Mouse (Mus musculus): ENCODE data around the gene Dalrd3. TPM values are rescaled to one million over a fixed set of nuclear protein-coding genes. Genes with fewer than 3 reads are reported as not detected.

Gene Dalrd3
- polyA plus RNA-seq (2014; fragmentation: Illumina TruSeq; extraction: RNeasy Lipid Tissue Mini Kit (QIAGEN cat#74804); ENCODE audit: low read depth, low replicate concordance), result 95.8 TPM

GRCm38 (mm10) chr9:108569381-108570206 lies at the start of gene Dalrd3:
Gene Dalrd3 (plus strand): TSS chr9:108569886.

GRCm38 (mm10) chr9:108560227-108560841 lies 9.4 kb upstream of the Dalrd3 start, which contains the start of gene Impdh2:
Gene Impdh2 (plus strand): TSS chr9:108560286.

GRCm38 (mm10) chr9:108566815-108567776 lies 2.6 kb upstream of the Dalrd3 start, which contains the start of gene Ndufaf3:
Gene Ndufaf3 (minus strand): TSS chr9:108567434.

GRCm38 (mm10) chr9:108578545-108579343 lies 9.1 kb downstream of the Dalrd3 start, which contains the start of gene Wdr6:
Gene Wdr6 (minus strand): TSS chr9:108578739.

GRCm38 (mm10) chr9:108596998-108597764 lies 27.5 kb downstream of the Dalrd3 start, which contains the start of gene P4htm:
Gene P4htm (minus strand): TSS chr9:108597667.

Other genes with a start within 250 kb of the Dalrd3 start
- gene Gpx1, start 231.0 kb upstream of the Dalrd3 start, polyA plus RNA-seq (2014; fragmentation: Illumina TruSeq; extraction: RNeasy Lipid Tissue Mini Kit (QIAGEN cat#74804); ENCODE audit: low read depth, low replicate concordance), result 621 TPM
- 60.8 TPM for gene Usp4, start 222.0 kb upstream of the Dalrd3 start, polyA plus RNA-seq (2014; fragmentation: Illumina TruSeq; extraction: RNeasy Lipid Tissue Mini Kit (QIAGEN cat#74804); ENCODE audit: low read depth, low replicate concordance)
- gene 1700102P08Rik, start 177.1 kb upstream of the Dalrd3 start, polyA plus RNA-seq (2014; fragmentation: Illumina TruSeq; extraction: RNeasy Lipid Tissue Mini Kit (QIAGEN cat#74804); ENCODE audit: low read depth, low replicate concordance), result 2.5 TPM
- gene Ccdc36, start 141.4 kb upstream of the Dalrd3 start, polyA plus RNA-seq (2014; fragmentation: Illumina TruSeq; extraction: RNeasy Lipid Tissue Mini Kit (QIAGEN cat#74804); ENCODE audit: low read depth, low replicate concordance), result 0.40 TPM
- 1.6 TPM for gene BC048562, start 133.4 kb upstream of the Dalrd3 start, polyA plus RNA-seq (2014; fragmentation: Illumina TruSeq; extraction: RNeasy Lipid Tissue Mini Kit (QIAGEN cat#74804); ENCODE audit: low read depth, low replicate concordance)
- gene Ccdc71, start 109.4 kb upstream of the Dalrd3 start, polyA plus RNA-seq (2014; fragmentation: Illumina TruSeq; extraction: RNeasy Lipid Tissue Mini Kit (QIAGEN cat#74804); ENCODE audit: low read depth, low replicate concordance), result 20.1 TPM
- 61.8 TPM for gene Klhdc8b, start 108.3 kb upstream of the Dalrd3 start, polyA plus RNA-seq (2014; fragmentation: Illumina TruSeq; extraction: RNeasy Lipid Tissue Mini Kit (QIAGEN cat#74804); ENCODE audit: low read depth, low replicate concordance)
- gene Lamb2, start 90.2 kb upstream of the Dalrd3 start, polyA plus RNA-seq (2014; fragmentation: Illumina TruSeq; extraction: RNeasy Lipid Tissue Mini Kit (QIAGEN cat#74804); ENCODE audit: low read depth, low replicate concordance), result 122 TPM
- gene Usp19, start 79.3 kb upstream of the Dalrd3 start, polyA plus RNA-seq (2014; fragmentation: Illumina TruSeq; extraction: RNeasy Lipid Tissue Mini Kit (QIAGEN cat#74804); ENCODE audit: low read depth, low replicate concordance), result 99.3 TPM
- 126 TPM for gene Qars, start 62.2 kb upstream of the Dalrd3 start, polyA plus RNA-seq (2014; fragmentation: Illumina TruSeq; extraction: RNeasy Lipid Tissue Mini Kit (QIAGEN cat#74804); ENCODE audit: low read depth, low replicate concordance)
- gene Qrich1, start 53.1 kb upstream of the Dalrd3 start, polyA plus RNA-seq (2014; fragmentation: Illumina TruSeq; extraction: RNeasy Lipid Tissue Mini Kit (QIAGEN cat#74804); ENCODE audit: low read depth, low replicate concordance), result 68.9 TPM
- gene Impdh2, start 9.6 kb upstream of the Dalrd3 start, polyA plus RNA-seq (2014; fragmentation: Illumina TruSeq; extraction: RNeasy Lipid Tissue Mini Kit (QIAGEN cat#74804); ENCODE audit: low read depth, low replicate concordance), result 69.1 TPM
- gene Ndufaf3, start 2.5 kb upstream of the Dalrd3 start, polyA plus RNA-seq (2014; fragmentation: Illumina TruSeq; extraction: RNeasy Lipid Tissue Mini Kit (QIAGEN cat#74804); ENCODE audit: low read depth, low replicate concordance), result 29.0 TPM
- gene Wdr6, start 8.9 kb downstream of the Dalrd3 start, polyA plus RNA-seq (2014; fragmentation: Illumina TruSeq; extraction: RNeasy Lipid Tissue Mini Kit (QIAGEN cat#74804); ENCODE audit: low read depth, low replicate concordance), result 39.9 TPM
- 7.0 TPM for gene P4htm, start 27.8 kb downstream of the Dalrd3 start, polyA plus RNA-seq (2014; fragmentation: Illumina TruSeq; extraction: RNeasy Lipid Tissue Mini Kit (QIAGEN cat#74804); ENCODE audit: low read depth, low replicate concordance)
- 41.7 TPM for gene Arih2, start 79.5 kb downstream of the Dalrd3 start, polyA plus RNA-seq (2014; fragmentation: Illumina TruSeq; extraction: RNeasy Lipid Tissue Mini Kit (QIAGEN cat#74804); ENCODE audit: low read depth, low replicate concordance)
- gene Slc25a20, start 92.2 kb downstream of the Dalrd3 start, polyA plus RNA-seq (2014; fragmentation: Illumina TruSeq; extraction: RNeasy Lipid Tissue Mini Kit (QIAGEN cat#74804); ENCODE audit: low read depth, low replicate concordance), result 38.7 TPM
- 35.5 TPM for gene Prkar2a, start 119.4 kb downstream of the Dalrd3 start, polyA plus RNA-seq (2014; fragmentation: Illumina TruSeq; extraction: RNeasy Lipid Tissue Mini Kit (QIAGEN cat#74804); ENCODE audit: low read depth, low replicate concordance)
- gene Ip6k2, start 213.9 kb downstream of the Dalrd3 start, polyA plus RNA-seq (2014; fragmentation: Illumina TruSeq; extraction: RNeasy Lipid Tissue Mini Kit (QIAGEN cat#74804); ENCODE audit: low read depth, low replicate concordance), result 197 TPM
- gene Nckipsd, start 238.5 kb downstream of the Dalrd3 start, polyA plus RNA-seq (2014; fragmentation: Illumina TruSeq; extraction: RNeasy Lipid Tissue Mini Kit (QIAGEN cat#74804); ENCODE audit: low read depth, low replicate concordance), result 22.0 TPM